Mouse (Mus musculus) heart, embryonic 14.5 days (tissue): Measurements from ENCODE around the gene Cmtm1. TPM values are rescaled to one million over a fixed set of nuclear protein-coding genes. Genes with fewer than 3 reads are reported as not detected.

Experiments used
- polyA plus RNA-seq: library from polyadenylated mRNA; unstranded; fragments of >200 nt; fragmentation: Nextera tagmentation; extraction: Ambion mirVana; gene quantifications from 2 replicates; pipeline ENCODE4 v1.2.1, GENCODE M21; 2014

The Cmtm1 gene
- polyA plus RNA-seq, 1 experiment from 2014 or later, result not detected

Other genes starting within 250 kb of the Cmtm1 start
- gene Cdh5, start 208.5 kb downstream of the Cmtm1 start, polyA plus RNA-seq, result 54.6 and 61.5 TPM in 2 replicates
- gene Bean1, start 139.7 kb downstream of the Cmtm1 start, polyA plus RNA-seq, result 1.3 and 1.5 TPM in 2 replicates
- gene Tk2, start 61.6 kb downstream of the Cmtm1 start, polyA plus RNA-seq, result 12.9 and 13.7 TPM in 2 replicates
- 27.9 and 30.8 TPM in 2 replicates for gene Cklf, start 59.3 kb downstream of the Cmtm1 start, polyA plus RNA-seq
- gene Cmtm2a, start 17.0 kb downstream of the Cmtm1 start, polyA plus RNA-seq, result not detected in 2 replicates
- gene Gm45711, start 64 bp downstream of the Cmtm1 start, polyA plus RNA-seq, result not detected in 2 replicates
- not detected in 2 replicates for gene Gm11020, start 11.4 kb upstream of the Cmtm1 start, polyA plus RNA-seq
- gene Cmtm2b, start 12.1 kb upstream of the Cmtm1 start, polyA plus RNA-seq, result not detected in 2 replicates
- 94.1 and 103 TPM in 2 replicates for gene Cmtm3, start 29.3 kb upstream of the Cmtm1 start, polyA plus RNA-seq
- 2.1 and 2.4 TPM in 2 replicates for gene Cmtm4, start 85.7 kb upstream of the Cmtm1 start, polyA plus RNA-seq
- 55.0 and 57.0 TPM in 2 replicates for gene Dync1li2, start 132.9 kb upstream of the Cmtm1 start, polyA plus RNA-seq
- gene Terb1, start 199.8 kb upstream of the Cmtm1 start, polyA plus RNA-seq, result 0.18 TPM in 1 of 2 replicates, not detected in the other
- 73.3 and 80.0 TPM in 2 replicates for gene Nae1, start 224.5 kb upstream of the Cmtm1 start, polyA plus RNA-seq
- gene Car7, start 224.5 kb upstream of the Cmtm1 start, polyA plus RNA-seq, result 2.2 and 2.3 TPM in 2 replicates